Mouse (Mus musculus): Measurements from ENCODE around the gene Zfp385c. TPM values are rescaled to one million over a fixed set of nuclear protein-coding genes. Genes with fewer than 3 reads are reported as not detected.
"Not testable (repeated sequence)": the region's sequence is repeated elsewhere in the genome, so short reads cannot be mapped to it uniquely, and the experiment has no call there.

Zfp385c gene
- polyA plus RNA-seq, 1 experiment from 2014 or later: 0.23 TPM

- ATAC-seq (replicated peaks): peak; percentile 98
- WGBS: under 1% methylated on average over 40 of the region's 40 CpGs
Observed at GRCm38 (mm10) chr11:100619485-100619975, 72.7 kb downstream of the Zfp385c start.

GRCm38 (mm10) chr11:100618761-100619484 is 73.3 kb downstream of the Zfp385c start, which contains the start of gene Nkiras2:
TSS of gene Nkiras2 (plus strand) at chr11:100619244.
- Histone ChIP-seq H3K4me1 (peaks cover 30% of the 10 kb centered on the region), H3K9ac (replicated peaks) (peak within 1 kb of the TSS; percentile 91), H3K4me2 (replicated peaks) (peak within 1 kb of the TSS; percentile 91), H3K27me3 (no peaks in the 10 kb centered on the region), H3K36me3 (no peaks in the 10 kb centered on the region), H3K4me3 (peak within 1 kb of the TSS; percentile 93), H3K27ac (replicated peaks) (peak within 1 kb of the TSS; percentile 93), H3K9me3 (no peaks in the 10 kb centered on the region)
- ATAC-seq (replicated peaks): peak; percentile 56
- under 1% methylated on average over 36 of the region's 36 CpGs for WGBS

More at GRCm38 (mm10) chr11:100619485-100619975, 72.7 kb downstream of the Zfp385c start:
- Histone ChIP-seq H3K9ac (replicated peaks) (peak overlapping the region; percentile 91), H3K27ac (replicated peaks) (peak overlapping the region; percentile 93), H3K27me3 (no peaks in the 10 kb centered on the region), H3K4me1 (peaks cover 35% of the 10 kb centered on the region), H3K9me3 (no peaks in the 10 kb centered on the region), H3K4me2 (replicated peaks) (peak overlapping the region; percentile 91), H3K4me3 (peak overlapping the region; percentile 93), H3K36me3 (0 out of 2 replicates have a peak, but pooled peaks cover under 1% of the 10 kb centered on the region)

- H3K4me3 ChIP-seq: peak overlapping the region; percentile 93; the same call in 1 of the 2 replicates
- 91% methylated on average over 4 of the region's 4 CpGs for WGBS
- H3K4me2 ChIP-seq (replicated peaks): peak overlapping the region; percentile 85; the same call in 1 of the 2 replicates
- no peaks in the 10 kb centered on the region for H3K9me3 ChIP-seq
- H3K27ac ChIP-seq (replicated peaks): no peak overlapping the region
- H3K9ac ChIP-seq (replicated peaks): no peak overlapping the region
- no peak for ATAC-seq (replicated peaks)
- no peaks in the 10 kb centered on the region for H3K36me3 ChIP-seq
- H3K4me1 ChIP-seq: peaks cover 21% of the 10 kb centered on the region
- H3K27me3 ChIP-seq: no peaks in the 10 kb centered on the region
Observed at GRCm38 (mm10) chr11:100617480-100617879, 74.8 kb downstream of the Zfp385c start.

GRCm38 (mm10) chr11:100616836-100617235 is 75.4 kb downstream of the Zfp385c start:
- H3K9me3 ChIP-seq; H3K36me3 ChIP-seq; H3K4me3 ChIP-seq; H3K27me3 ChIP-seq; H3K9ac ChIP-seq (replicated peaks); H3K4me2 ChIP-seq (replicated peaks); H3K27ac ChIP-seq (replicated peaks); ATAC-seq (replicated peaks): not testable (repeated sequence)
- peaks cover 21% of the 10 kb centered on the region for H3K4me1 ChIP-seq
- WGBS: 92% methylated on average over 7 of the region's 7 CpGs

- no peak for ATAC-seq (replicated peaks)
- Histone ChIP-seq H3K36me3 (no peaks in the 10 kb centered on the region), H3K9ac (replicated peaks) (no peak overlapping the region)
Observed at GRCm38 (mm10) chr11:100616332-100616731, 75.9 kb downstream of the Zfp385c start.

GRCm38 (mm10) chr11:100613241-100613640 is 79.0 kb downstream of the Zfp385c start:
- H3K27ac ChIP-seq (replicated peaks): no peak overlapping the region
- H3K4me1 ChIP-seq: peaks cover 9% of the 10 kb centered on the region
- ATAC-seq (replicated peaks): no peak
- 88% methylated on average over 3 of the region's 3 CpGs for WGBS
- no peaks in the 10 kb centered on the region for H3K27me3 ChIP-seq
- no peaks in the 10 kb centered on the region for H3K36me3 ChIP-seq
- H3K9ac ChIP-seq (replicated peaks): no peak overlapping the region
- no peak overlapping the region for H3K4me2 ChIP-seq (replicated peaks)
- H3K4me3 ChIP-seq: no peak overlapping the region
- no peaks in the 10 kb centered on the region for H3K9me3 ChIP-seq

More at GRCm38 (mm10) chr11:100616332-100616731, 75.9 kb downstream of the Zfp385c start:
- WGBS: 86% methylated on average over 5 of the region's 5 CpGs
- H3K4me3 ChIP-seq: no peak overlapping the region
- H3K4me2 ChIP-seq (replicated peaks): no peak overlapping the region
- H3K27ac ChIP-seq (replicated peaks): no peak overlapping the region
- no peaks in the 10 kb centered on the region for H3K9me3 ChIP-seq
- peaks cover 21% of the 10 kb centered on the region for H3K4me1 ChIP-seq
- H3K27me3 ChIP-seq: no peaks in the 10 kb centered on the region

GRCm38 (mm10) chr11:100611627-100612026 is 80.6 kb downstream of the Zfp385c start:
- Histone ChIP-seq H3K27ac (replicated peaks) (no peak overlapping the region), H3K36me3 (no peaks in the 10 kb centered on the region), H3K9me3 (no peaks in the 10 kb centered on the region), H3K4me1 (0 out of 2 replicates have a peak, but pooled peaks cover 4% of the 10 kb centered on the region), H3K4me2 (replicated peaks) (no peak overlapping the region), H3K27me3 (no peaks in the 10 kb centered on the region), H3K9ac (replicated peaks) (no peak overlapping the region), H3K4me3 (no peak overlapping the region)
- 97% methylated on average over 6 of the region's 6 CpGs for WGBS
- ATAC-seq (replicated peaks): no peak

- Histone ChIP-seq H3K4me2 (replicated peaks) (no peak overlapping the region), H3K36me3 (no peaks in the 10 kb centered on the region), H3K9ac (replicated peaks) (no peak overlapping the region), H3K4me3 (no peak overlapping the region), H3K27ac (replicated peaks) (no peak overlapping the region), H3K4me1 (peaks cover 11% of the 10 kb centered on the region), H3K27me3 (no peaks in the 10 kb centered on the region), H3K9me3 (no peaks in the 10 kb centered on the region)
- no peak for ATAC-seq (replicated peaks)
- WGBS: 88% methylated on average over 9 of the region's 9 CpGs
Observed at GRCm38 (mm10) chr11:100609997-100610680, 82.1 kb downstream of the Zfp385c start.

- H3K4me1 ChIP-seq: peaks cover 13% of the 10 kb centered on the region
- no peak overlapping the region for H3K4me2 ChIP-seq (replicated peaks)
- H3K27ac ChIP-seq (replicated peaks): no peak overlapping the region
- WGBS: 85% methylated on average over 5 of the region's 5 CpGs
- no peak overlapping the region for H3K9ac ChIP-seq (replicated peaks)
- no peaks in the 10 kb centered on the region for H3K27me3 ChIP-seq
- no peak overlapping the region for H3K4me3 ChIP-seq
- H3K9me3 ChIP-seq: no peaks in the 10 kb centered on the region
- no peak for ATAC-seq (replicated peaks)
- H3K36me3 ChIP-seq: no peaks in the 10 kb centered on the region
Observed at GRCm38 (mm10) chr11:100609355-100609996, 82.8 kb downstream of the Zfp385c start.

- 82% methylated on average over 4 of the region's 4 CpGs for WGBS
- Histone ChIP-seq H3K27ac (replicated peaks) (no peak overlapping the region), H3K9ac (replicated peaks) (no peak overlapping the region), H3K27me3 (no peaks in the 10 kb centered on the region), H3K4me2 (replicated peaks) (no peak overlapping the region), H3K4me1 (peaks cover 19% of the 10 kb centered on the region), H3K9me3 (no peaks in the 10 kb centered on the region), H3K4me3 (no peak overlapping the region), H3K36me3 (no peaks in the 10 kb centered on the region)
- no peak for ATAC-seq (replicated peaks)
Observed at GRCm38 (mm10) chr11:100608796-100609195, 83.5 kb downstream of the Zfp385c start.

- Histone ChIP-seq H3K27ac (replicated peaks) (no peak overlapping the region), H3K36me3 (no peaks in the 10 kb centered on the region), H3K9me3 (no peaks in the 10 kb centered on the region), H3K4me2 (replicated peaks) (no peak overlapping the region), H3K4me3 (no peak overlapping the region), H3K27me3 (no peaks in the 10 kb centered on the region), H3K4me1 (peaks cover 24% of the 10 kb centered on the region), H3K9ac (replicated peaks) (no peak overlapping the region)
- WGBS: 96% methylated on average over 6 of the region's 6 CpGs
- ATAC-seq (replicated peaks): no peak
Observed at GRCm38 (mm10) chr11:100607121-100607520, 85.1 kb downstream of the Zfp385c start.

GRCm38 (mm10) chr11:100605451-100605850 is 86.8 kb downstream of the Zfp385c start:
- no peak for ATAC-seq (replicated peaks)
- H3K9me3 ChIP-seq: no peaks in the 10 kb centered on the region
- H3K36me3 ChIP-seq: peaks cover 12% of the 10 kb centered on the region
- H3K4me1 ChIP-seq: peaks cover 24% of the 10 kb centered on the region
- 72% methylated on average over 10 of the region's 10 CpGs for WGBS
- no peak overlapping the region for H3K4me2 ChIP-seq (replicated peaks)
- H3K9ac ChIP-seq (replicated peaks): no peak overlapping the region
- H3K27ac ChIP-seq (replicated peaks): no peak overlapping the region
- no peaks in the 10 kb centered on the region for H3K27me3 ChIP-seq
- H3K4me3 ChIP-seq: no peak overlapping the region

All from forebrain, embryonic 15.5 days (tissue).